Mouse (Mus musculus) heart, postnatal 36 days (tissue): ENCODE results near the gene Gapt. TPM values are rescaled to one million over a fixed set of nuclear protein-coding genes. Genes with fewer than 3 reads are reported as not detected.
"Not testable (repeated sequence)": the region's sequence is repeated elsewhere in the genome, so short reads cannot be mapped to it uniquely, and the experiment has no call there.

Experiments
- DNase-seq, 2 experiments: peaks; one replicate each; pipeline ENCODE4 v3.0.0; 2021 to 2022
- intact Hi-C: fragments of 180-260 bp; cut with DNase I; formaldehyde crosslinking; loops from one replicate; pipeline ENCODE4 v1.15.1; 2025
- total RNA-seq, 2 experiments: library from RNA; stranded (reverse); gene quantifications; 2 replicates each; pipeline ENCODE4 v1.2.3; 2021

Gene Gapt
- total RNA-seq = under 1 TPM in 1 of 2 experiments, not detected in 1; 0.24 TPM

DNA sequence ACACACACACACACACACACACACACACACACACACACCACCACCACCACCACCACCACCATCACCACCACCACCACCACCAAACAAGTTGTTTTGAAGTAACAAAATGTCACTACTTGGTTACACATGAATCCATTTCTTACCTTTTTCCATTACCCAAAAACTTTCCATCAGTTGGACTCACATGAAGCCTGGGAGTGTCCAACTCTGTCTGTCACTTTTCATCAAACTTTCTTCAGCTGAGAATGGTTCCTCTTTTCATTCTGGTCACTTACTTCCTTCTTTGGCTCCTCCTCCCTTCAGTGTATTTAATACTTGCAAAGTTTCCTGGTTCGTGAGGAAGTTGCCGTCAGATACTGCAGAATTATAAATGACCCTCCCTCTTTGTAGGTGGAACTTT lies at the start of gene Gapt:
Gapt (minus strand) TSS at position 259 of the 400 bp plus-strand sequence.
- intact Hi-C loops = no loop called here
- no peak for DNase-seq

DNA sequence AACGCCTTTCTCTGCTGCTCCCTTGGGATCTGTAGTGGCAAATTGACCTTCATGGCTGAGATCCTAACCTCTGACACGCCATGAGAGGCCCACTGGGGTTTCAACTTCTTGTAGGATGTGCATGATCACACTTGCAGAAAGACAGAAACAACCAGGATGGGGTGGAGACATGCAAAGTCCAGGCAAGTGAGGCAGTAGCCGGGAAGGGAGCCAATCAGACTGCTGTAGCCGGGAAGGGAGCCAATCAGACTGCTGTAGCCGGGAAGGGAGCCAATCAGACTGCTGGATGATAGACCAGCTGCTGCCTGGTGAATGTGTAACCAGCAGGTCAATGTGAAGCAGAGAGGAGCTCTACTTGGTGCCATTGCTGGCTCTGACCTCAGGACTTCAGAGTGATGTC lies 49.2 kb upstream of the Gapt start:
- intact Hi-C loops = no loop called here
- peak in 1 of 2 experiments; percentile 25 for DNase-seq

DNA sequence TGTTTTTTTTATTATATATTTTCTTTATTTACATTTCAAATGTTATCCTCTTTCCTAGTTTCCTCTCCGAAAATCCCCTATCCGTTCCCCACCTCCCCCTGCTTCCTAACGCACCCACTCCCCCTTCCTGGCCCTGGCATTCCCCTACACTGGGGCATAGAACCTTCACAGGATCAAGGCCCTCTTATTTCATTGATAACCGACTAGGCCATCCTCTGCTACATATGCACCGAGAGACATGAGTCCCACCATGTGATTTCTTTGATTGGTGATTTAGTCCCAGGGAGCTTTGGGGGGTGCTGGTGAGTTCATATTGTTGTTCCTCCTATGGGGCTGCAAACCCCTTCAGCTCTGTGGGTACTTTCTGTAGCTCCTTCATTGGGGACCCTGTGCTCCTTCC lies 47.7 kb upstream of the Gapt start:
- intact Hi-C loops = loop anchor here (5.0 kb wide), 1 partner anchor 33 kb away; no protein-coding TSS in a partner anchor
- not testable (repeated sequence) for DNase-seq

DNA sequence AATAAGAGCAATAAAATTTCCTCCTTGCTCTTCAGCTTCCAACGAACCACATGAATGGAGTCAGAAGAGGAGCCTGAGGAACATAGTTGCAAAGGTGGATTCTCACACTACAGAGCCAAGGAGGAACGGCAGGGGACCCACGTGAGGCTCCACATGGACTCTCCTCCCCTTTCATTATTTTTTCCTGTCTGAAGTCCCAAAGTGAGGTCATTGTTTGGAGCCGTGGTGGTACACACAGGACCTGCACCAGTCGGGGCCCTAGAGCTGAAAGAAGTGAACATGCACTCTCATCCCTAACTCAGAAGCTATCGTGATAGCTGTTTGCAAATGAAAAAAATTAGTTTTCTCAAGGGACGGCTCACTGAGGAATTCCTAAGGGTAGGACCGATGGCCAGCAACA lies 47.1 kb upstream of the Gapt start:
- intact Hi-C loops = loop anchor here (5.0 kb wide), 1 partner anchor 33 kb away; no protein-coding TSS in a partner anchor

DNA sequence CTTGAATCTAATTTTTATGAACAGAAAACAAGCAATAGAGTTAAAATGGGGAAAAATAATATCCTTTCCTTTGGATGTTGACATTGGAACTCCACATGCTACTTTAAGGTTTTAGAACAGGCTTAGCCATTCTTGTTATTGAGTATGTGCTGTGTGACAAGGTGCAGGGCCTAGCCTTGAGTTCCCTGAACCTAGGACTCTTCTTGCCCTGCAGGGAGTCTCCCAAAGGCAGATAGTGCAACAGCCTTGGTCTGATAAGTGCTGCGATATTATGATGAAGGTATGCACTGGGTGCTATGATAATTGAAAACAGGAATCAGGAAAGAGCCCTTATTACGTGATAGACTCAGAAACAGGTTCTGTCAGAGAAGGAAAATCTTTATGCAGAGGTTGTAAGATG lies 44.9 kb upstream of the Gapt start:
- intact Hi-C loops = loop anchor here (5.0 kb wide), 1 partner anchor 35 kb away; no protein-coding TSS in a partner anchor
- no peak for DNase-seq

More for the DNA sequence above, 47.1 kb upstream of the Gapt start:
- DNase-seq = no peak

DNA sequence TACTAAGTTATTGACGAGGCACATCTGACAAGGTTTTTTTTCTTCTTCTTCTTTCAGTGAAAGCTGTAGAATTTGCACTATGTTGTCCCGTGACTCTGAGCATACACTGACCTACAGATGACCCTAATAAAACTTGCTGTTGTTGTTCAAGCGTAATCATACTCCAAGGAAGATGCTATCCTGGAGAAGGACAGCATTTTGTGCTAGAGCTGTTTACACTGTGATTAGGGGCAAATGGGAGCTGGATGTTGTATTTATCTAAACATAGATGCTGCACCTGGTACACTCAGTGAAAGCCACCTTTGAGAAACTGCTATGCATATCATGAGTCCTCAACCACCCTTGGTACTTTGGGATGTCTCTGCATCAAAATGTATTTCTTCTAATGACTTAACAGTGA lies 44.4 kb upstream of the Gapt start:
- intact Hi-C loops = loop anchor here (5.0 kb wide), 1 partner anchor 36 kb away; no protein-coding TSS in a partner anchor
- DNase-seq = no peak

DNA sequence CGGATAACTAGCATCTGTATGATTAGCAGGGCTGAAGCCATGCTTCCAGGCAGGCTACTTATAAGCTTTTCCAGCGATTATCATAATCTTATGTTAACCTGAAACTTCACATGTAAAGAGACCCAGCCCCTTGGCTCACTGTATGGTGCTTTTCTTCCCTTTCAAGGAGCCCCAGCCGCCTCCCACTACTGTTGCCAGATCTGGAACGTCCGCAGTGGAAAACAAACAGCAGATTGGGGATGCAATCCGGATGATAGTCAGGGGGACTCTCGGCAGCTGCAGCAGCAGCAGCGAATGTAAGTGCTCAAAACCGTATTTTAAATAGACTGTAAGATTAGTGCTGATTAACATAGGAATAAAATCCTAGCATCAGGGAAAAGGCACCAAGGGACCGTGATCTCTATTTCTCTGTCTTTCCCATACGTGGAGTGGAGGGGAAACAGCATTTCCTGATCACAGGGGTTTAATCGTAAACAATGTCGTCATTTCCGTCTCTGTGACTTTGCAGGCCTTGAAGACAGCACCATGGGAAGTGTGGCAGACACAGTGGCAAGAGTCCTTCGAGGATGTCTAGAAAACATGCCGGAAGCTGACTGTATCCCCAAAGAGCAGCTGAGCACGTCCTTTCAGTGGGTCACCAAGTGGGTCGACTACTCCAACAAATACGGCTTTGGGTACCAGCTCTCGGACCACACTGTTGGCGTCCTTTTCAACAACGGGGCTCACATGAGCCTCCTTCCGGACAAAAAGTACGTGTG lies 41.7 kb upstream of the Gapt start:
- intact Hi-C loops = loop anchor here (2.0 kb wide), 1 partner anchor 138 kb away; no protein-coding TSS in a partner anchor
- peak in 1 of 2 experiments; percentile 29 for DNase-seq

DNA sequence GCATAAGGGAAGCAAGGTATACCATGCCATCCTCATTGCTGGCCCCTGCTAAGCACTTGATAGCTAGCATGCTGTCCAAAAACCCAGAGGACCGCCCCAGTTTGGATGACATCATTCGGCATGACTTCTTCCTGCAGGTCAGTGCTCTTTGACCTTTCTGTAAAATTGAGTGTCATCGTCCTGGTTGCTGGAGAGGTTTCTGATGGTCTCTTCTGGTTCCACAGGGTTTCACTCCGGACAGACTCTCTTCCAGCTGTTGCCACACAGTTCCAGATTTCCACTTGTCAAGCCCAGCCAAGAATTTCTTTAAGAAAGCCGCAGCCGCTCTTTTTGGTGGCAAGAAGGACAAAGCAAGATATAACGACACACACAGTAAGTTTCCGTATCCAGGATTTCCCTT lies 40.8 kb upstream of the Gapt start:
- DNase-seq = peak in 1 of 2 experiments; percentile 14
- intact Hi-C loops = loop anchor here (2.0 kb wide), 2 partner anchors 139 to 349 kb away; no protein-coding TSS in a partner anchor

DNA sequence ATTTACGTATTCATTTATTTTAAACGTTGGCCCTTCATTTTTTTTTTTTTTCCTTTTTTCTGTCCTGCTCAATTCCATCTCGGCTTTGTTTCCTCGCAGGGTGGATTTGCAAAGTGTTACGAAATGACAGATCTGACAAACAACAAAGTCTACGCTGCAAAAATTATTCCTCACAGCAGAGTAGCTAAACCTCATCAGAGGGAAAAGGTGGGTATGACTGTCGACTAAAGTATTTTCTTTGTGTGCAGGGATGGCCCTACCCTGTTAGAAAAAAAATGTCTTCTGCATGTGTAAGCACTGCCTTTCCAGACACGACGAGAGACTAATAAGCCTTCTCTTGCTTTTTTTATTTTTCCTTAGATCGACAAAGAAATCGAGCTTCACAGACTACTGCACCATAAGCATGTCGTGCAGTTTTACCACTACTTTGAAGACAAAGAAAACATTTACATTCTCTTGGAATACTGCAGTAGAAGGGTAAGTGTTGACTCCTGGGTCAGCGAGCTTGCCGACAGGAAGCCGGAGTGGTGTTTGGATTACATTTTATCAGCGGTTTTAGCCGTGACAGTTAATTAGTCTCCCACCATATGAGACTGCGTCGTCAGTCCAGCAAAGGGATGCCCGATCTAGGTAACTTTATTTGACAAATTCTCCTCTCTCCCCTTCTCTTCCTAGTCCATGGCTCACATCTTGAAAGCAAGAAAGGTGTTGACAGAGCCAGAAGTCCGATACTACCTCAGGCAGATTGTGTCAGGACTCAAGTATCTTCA lies 39.1 kb upstream of the Gapt start:
- intact Hi-C loops = loop anchor here (2.0 kb wide), 3 partner anchors 287 to 351 kb away; no protein-coding TSS in a partner anchor
- peak in 1 of 2 experiments; percentile 39 for DNase-seq

DNA sequence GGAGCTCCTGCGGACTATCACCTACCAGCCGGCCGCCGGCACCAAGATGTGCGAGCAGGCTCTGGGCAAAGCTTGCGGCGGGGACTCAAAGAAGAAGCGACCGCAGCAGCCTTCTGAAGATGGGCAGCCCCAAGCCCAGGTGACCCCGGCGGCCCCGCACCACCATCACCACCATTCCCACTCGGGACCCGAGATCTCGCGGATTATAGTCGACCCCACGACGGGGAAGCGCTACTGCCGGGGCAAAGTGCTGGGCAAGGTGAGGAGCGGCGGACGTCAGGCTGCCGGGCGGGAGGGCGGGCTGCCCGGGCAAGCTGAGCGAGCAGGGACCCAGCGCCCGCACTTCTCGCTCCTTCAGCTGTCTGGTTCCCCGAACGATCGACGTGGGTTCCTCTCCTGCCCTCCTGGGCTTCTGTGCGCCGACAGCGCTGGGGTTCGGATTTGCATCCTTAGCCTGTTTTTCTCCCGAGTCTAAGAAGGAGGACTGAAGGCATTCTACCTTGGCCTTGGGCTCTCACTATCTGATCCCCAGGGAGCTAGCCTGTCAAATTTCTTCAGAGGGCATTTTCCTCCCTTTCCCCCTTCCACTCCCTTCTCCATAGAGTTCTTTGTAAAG lies 38.3 kb upstream of the Gapt start:
- no peak for DNase-seq
- intact Hi-C loops = loop anchor here (2.0 kb wide), 2 partner anchors 288 to 302 kb away; no protein-coding TSS in a partner anchor

DNA sequence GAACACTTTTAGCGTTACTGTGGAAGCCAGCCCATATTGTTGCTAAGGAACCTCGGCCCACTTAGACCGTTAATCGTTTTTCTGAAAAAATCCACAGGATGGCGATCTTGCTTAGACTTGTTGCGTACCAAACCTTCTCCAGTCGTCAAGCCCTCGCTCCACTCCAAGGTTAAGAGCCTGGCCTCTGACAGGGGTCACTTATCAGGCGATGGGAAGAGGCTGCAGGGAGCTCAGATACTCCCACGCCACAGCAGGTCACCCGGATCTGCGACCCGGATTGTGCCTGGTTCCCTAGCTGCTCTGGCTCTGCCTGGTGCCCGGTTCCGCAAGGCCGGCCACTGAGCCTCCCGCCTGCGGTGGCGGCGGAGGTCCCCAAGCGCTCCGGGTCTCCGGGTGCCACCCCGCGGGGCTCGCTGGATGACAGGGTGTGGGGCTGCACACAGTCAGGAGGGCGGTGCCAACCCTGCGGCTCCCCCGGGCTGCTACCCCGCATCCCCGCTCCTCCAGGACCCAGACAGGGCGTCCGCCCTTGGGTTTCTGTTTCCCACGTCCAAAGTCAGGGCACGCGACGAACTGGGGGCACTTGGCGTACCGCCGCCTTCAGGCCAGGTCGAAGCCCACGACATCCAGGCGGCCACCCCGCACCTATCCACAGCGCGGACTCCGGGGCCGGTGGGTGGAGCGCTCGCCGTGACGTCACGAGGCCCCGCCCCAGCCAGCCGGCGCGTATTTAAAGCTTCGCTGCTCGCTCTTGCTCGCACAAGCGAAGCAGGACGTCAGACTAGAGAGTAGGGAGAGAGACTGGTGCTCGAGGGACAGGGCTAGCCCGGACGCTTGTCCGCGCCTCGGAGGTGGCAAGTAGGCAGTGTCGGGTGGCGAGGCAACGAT lies 37.5 kb upstream of the Gapt start, which contains the start of gene Plk2:
Plk2 (plus strand) TSS at position 756 of the 888 bp plus-strand sequence.
- intact Hi-C loops = loop anchor here (1.0 to 5.0 kb wide), 5 partner anchors 164 to 733 kb away; no protein-coding TSS in a partner anchor
- DNase-seq = peak; percentile 99

DNA sequence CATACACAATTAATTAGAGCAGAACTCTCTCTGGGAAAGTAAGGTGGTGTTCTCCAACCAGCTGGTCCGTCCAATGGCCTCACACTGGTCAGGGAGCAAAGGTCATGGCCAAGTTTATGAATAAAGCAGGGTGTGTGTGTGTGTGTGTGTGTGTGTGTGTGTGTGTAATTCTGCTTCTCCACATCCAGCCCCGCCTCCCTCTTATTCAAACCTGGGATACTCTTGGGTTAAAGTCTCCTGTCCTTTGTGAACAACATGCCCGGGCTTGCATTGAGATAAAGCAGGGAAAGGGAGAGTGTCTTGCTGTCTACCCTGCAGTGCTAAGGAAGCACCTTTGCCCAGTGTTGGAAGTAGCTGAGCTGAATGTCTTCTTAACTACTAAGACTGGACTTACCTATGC lies 35.6 kb upstream of the Gapt start:
- intact Hi-C loops = loop anchor here (1.0 to 5.0 kb wide), 5 partner anchors 474 to 846 kb away; no protein-coding TSS in a partner anchor
- no peak for DNase-seq

DNA sequence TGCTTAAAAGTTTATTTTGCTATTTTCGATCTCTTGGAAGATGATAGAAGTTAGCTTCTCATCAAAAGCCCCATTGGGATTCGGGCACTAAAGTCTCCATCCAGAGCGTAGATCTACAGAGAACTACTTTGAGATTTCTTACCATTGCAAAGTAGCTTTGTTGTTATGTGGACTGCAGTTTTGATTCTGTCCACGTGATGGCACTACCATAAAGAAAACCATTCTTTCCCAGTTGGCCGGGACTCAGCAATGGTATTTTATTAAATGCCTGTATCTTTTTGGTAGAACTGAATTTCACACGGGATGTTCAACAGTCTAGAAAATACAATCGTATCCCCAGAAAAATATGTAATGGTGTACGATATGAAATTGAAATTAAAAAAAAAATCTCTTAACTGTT lies 35.2 kb upstream of the Gapt start:
- DNase-seq = peak; percentile 72 to 75

DNA sequence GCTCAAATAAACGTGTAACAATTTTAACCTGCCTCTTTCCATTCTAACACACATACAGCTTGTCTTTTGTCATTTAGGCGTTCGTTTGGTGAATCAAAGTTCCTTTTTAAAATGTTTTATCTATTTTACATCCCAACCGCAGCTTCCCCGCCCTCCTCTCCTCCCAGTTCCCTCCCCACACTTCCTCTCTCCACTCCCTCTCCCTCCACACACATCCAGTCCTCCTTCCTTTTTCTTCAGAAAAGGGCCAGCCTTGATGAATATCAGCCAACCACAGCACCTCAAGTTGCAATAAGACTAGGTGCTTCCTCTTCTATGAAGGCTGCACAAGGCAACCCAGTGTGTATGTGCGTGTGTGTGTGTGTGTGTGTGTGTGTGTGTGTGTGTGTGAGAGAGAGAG lies 27.5 kb upstream of the Gapt start:
- intact Hi-C loops = no loop called here
- no peak for DNase-seq

More for the DNA sequence above, 35.2 kb upstream of the Gapt start:
- intact Hi-C loops = loop anchor here (1.0 to 5.0 kb wide), 5 partner anchors 474 to 846 kb away; no protein-coding TSS in a partner anchor

DNA sequence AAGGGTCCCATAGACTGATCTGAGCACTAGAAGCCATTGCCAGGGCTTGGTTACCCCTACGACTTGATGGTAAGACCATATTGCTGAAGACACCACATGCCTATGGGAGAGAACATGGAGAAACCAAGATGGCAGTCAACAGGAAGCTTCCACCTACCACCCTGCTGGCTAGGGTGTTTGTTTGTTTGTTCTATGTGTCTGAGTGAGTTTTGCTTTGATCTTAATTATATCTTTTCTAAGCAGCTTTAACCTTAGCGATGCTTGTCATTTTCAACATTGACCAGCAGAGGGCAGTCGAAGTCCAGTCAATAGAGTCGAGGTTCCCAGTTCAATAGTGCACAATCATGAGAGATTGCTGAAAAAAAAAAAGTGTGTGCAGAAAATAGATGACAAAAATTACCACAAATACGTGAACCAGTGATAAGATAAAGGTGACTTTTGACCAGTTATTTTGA lies 25.5 kb upstream of the Gapt start:
- peak in 1 of 2 experiments; percentile 40 for DNase-seq
- intact Hi-C loops = loop anchor here (1.0 to 2.0 kb wide), 2 partner anchors 856 to 1029 kb away; no protein-coding TSS in a partner anchor

DNA sequence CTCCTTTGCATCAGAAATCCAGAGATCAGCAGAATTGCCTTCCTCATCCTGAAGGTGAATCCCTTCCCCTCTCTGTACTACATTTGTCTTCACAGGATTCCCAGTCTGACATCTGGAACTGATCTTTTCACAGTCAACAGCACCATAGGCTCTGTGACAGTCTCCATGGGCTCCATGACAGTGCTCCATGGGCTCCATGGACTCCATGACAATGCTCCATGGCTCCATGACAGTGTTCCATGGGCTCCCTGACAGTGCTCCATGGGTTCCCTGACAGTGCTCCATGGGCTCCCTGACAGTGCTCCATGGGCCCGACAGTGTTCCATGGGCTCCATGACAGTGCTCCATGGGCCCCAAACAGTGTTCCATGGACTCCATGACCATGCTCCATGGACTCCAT lies 12.7 kb upstream of the Gapt start:
- intact Hi-C loops = loop anchor here (5.0 kb wide), 1 partner anchor 447 kb away; no protein-coding TSS in a partner anchor
- DNase-seq = no peak

DNA sequence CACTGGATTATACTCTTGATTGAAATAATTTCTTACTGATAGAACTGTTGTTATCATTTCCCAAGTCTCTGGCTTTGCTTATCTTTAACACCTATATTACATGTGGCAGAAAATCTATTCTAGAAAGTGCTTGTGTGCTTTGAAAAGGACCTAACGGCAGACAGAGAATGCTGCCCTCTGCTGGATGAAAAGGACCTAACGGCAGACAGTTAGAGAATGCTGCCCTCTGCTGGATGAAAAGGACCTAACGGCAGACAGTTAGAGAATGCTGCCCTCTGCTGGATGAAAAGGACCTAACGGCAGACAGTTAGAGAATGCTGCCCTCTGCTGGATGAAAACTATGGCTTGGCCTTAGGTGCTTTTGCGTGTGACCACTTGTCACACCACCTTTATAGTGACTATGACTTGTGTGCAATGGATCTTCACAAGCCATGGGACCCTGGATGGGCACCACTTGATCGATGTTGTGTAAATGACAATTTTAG lies 11.6 kb upstream of the Gapt start:
- intact Hi-C loops = loop anchor here (1.0 to 5.0 kb wide), 2 partner anchors 306 to 446 kb away; no protein-coding TSS in a partner anchor
- peak; percentile 69 to 70 for DNase-seq

DNA sequence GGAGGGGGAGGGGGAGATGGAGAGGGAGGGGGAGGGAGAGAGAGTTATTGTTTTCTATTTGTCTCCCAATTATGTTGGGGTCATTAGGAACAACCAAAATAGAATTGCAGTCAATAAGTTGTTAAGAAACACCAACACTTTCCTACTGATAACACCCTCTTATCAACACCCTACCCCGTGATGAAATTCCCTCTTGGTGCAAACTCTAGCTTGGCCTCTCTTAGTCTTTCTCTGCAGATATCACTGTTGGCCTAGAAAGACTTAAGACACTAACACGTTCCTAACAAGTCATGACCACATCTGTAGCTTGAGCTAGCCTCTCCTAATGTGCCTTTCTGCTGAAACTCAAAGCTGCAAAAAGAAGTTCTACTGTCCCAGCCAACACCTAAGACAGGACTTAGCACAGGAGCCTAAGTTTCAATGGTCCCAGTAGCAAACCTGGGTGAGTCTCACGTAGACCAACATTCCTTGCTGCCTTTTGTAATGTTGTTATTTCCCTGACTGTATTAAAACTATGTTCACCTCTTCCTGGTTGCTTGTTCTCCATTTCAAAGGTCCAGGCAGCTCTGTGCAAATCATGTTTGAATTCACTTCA lies 11.1 kb upstream of the Gapt start:
- no peak for DNase-seq
- intact Hi-C loops = loop anchor here (1.0 to 5.0 kb wide), 2 partner anchors 306 to 446 kb away; no protein-coding TSS in a partner anchor
